Mouse (Mus musculus) lung, adult 2 months (tissue): Measurements from ENCODE around the gene Fnbp1.

ENCODE experiments used
- CTCF ChIP-seq: fragments of 200-500 bp; IDR thresholded peaks from 2 replicates; pipeline ENCODE4 v1.5.1; 2011; ENCODE audit warnings: mild to moderate bottlenecking, low read length, control low read depth; ENCODE audit not compliant: insufficient read depth
- POLR2A ChIP-seq: fragments of 200-500 bp; IDR thresholded peaks from 2 replicates; pipeline ENCODE4 v1.6.1; 2011; ENCODE audit warnings: low read depth, mild to moderate bottlenecking, control low read depth, low read length, borderline replicate concordance; ENCODE audit errors: extremely low read depth

DNA sequence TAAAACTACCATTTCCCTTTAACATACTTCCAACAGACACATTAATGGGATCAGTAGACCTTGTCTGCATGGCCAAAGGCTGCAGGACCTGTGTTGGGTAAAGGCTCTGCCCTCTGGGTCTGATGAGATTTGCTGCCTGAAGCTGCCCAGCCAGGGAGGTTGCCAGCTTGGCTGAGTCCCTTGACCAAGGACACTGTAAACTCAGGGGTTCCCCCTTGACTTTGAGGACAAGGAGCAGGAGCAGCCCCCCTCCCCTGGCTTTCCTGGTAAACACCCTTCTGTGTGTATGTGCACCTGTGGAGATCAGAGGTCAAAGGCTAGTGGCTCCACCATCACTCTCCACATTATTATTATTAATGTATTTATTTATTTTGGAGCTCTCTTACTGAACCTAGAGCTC is 55.3 kb downstream of the Fnbp1 start:
- TF ChIP-seq CTCF: no peak
- TF ChIP-seq POLR2A: no peak
